Mouse (Mus musculus) cerebellum, adult 11 months (tissue): ENCODE results near the gene Marveld2.

Source experiments
- DNase-seq: peaks from one replicate; pipeline ENCODE4 v3.0.0; 2022

Gene Marveld2

GRCm38 (mm10) chr13:100597284-100597683 is 19.5 kb downstream of the Marveld2 start:
- no peak for DNase-seq

GRCm38 (mm10) chr13:100595552-100595885 is 21.3 kb downstream of the Marveld2 start:
- no peak for DNase-seq

GRCm38 (mm10) chr13:100594838-100595551 is 21.8 kb downstream of the Marveld2 start:
- DNase-seq, result no peak

- no peak for DNase-seq
Observed at GRCm38 (mm10) chr13:100594041-100594792, 22.6 kb downstream of the Marveld2 start.

GRCm38 (mm10) chr13:100588646-100589045 is 28.1 kb downstream of the Marveld2 start:
- peak; percentile 15 for DNase-seq

- no peak for DNase-seq
Observed at GRCm38 (mm10) chr13:100582144-100582543, 34.6 kb downstream of the Marveld2 start.

- no peak for DNase-seq
Observed at GRCm38 (mm10) chr13:100581701-100582100, 35.1 kb downstream of the Marveld2 start.

- DNase-seq, result no peak
Observed at GRCm38 (mm10) chr13:100579951-100580350, 36.8 kb downstream of the Marveld2 start.

GRCm38 (mm10) chr13:100579220-100579619 is 37.6 kb downstream of the Marveld2 start:
- no peak for DNase-seq

- no peak for DNase-seq
Observed at GRCm38 (mm10) chr13:100575950-100576349, 40.8 kb downstream of the Marveld2 start.

- no peak for DNase-seq
Observed at GRCm38 (mm10) chr13:100570713-100571112, 46.1 kb downstream of the Marveld2 start.

GRCm38 (mm10) chr13:100568359-100568758 is 48.4 kb downstream of the Marveld2 start:
- no peak for DNase-seq

GRCm38 (mm10) chr13:100559449-100559848 is 57.3 kb downstream of the Marveld2 start:
- no peak for DNase-seq

- no peak for DNase-seq
Observed at GRCm38 (mm10) chr13:100557011-100557410, 59.8 kb downstream of the Marveld2 start.

GRCm38 (mm10) chr13:100553042-100553437 is 63.7 kb downstream of the Marveld2 start:
- DNase-seq, result no peak

GRCm38 (mm10) chr13:100552369-100553041 is 64.3 kb downstream of the Marveld2 start, which contains the start of gene Ocln:
Ocln (minus strand) TSS chr13:100552718.
- peak; percentile 78 for DNase-seq

GRCm38 (mm10) chr13:100552009-100552368 is 64.8 kb downstream of the Marveld2 start:
- no peak for DNase-seq

GRCm38 (mm10) chr13:100551371-100552008 is 65.3 kb downstream of the Marveld2 start:
- DNase-seq, result peak; percentile 39

- no peak for DNase-seq
Observed at GRCm38 (mm10) chr13:100547269-100547668, 69.5 kb downstream of the Marveld2 start.
